Mouse (Mus musculus): Measurements from ENCODE around the gene Mfsd2a. TPM values are rescaled to one million over a fixed set of nuclear protein-coding genes. Genes with fewer than 3 reads are reported as not detected.
A peak's percentile ranks its signal among the peaks of the same experiment; 100 is the strongest.

Mfsd2a gene
- total RNA-seq, 2 experiments from 2014 or later: 0.36 to 1.2 TPM

DNA sequence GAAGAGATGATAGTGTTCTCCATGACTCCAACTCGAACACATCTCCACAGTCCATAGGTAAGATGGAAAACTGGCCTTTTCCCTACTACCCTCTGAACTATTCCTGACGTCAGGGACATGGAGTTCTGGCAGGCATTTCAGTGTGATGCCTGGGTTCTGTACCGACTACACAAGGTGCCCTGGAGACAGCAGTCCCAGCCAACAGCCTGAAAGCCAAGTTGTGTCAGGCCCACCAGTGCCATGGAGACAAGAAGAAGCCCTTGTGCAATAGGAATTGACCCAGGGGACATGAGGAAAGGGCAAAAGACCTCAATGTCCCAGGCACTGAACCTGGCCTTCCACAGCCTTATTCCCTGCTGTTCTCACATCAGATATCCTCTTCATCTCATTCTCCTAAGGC lies 18.8 kb upstream of the Mfsd2a start:
- no peak for DNase-seq

DNA sequence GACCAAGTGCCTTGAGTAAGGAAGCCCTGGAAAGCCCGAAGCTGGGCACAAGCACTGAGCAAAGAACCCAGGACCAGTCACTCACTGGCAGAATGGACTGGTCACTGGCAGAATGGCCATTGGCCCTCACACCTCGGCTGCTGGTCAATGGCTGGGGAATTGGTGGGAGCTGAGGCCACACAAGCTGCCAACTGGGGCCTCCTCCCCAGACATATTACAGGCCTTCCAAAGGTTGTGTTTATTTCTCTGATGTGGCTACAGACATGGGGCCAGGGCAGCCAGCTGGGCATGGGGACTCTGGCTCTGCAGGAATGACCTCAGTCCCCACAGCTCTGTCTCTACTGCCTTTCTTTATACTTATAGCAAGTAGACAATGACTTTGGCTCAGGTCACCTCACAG lies 17.9 kb upstream of the Mfsd2a start:
- no peak for DNase-seq

DNA sequence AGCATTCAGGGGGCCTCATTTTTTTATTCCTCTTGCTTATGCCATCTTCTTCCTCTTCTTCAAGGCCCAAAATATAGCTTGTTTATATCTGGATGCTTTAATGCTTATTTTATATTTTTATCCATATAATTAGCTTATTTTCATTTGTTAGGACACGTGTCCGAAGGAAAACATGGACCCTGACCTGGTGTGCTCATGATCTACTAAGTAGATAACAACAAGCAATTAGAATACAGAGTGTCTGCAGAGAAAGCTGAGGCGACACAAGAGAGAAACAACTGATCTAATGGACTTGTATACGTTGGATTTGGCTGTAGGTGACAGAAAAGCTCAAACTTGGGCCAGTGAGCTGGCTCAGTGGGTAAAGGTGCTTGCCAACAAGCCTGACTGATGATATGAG lies 15.9 kb upstream of the Mfsd2a start:
- DNase-seq: no peak

DNA sequence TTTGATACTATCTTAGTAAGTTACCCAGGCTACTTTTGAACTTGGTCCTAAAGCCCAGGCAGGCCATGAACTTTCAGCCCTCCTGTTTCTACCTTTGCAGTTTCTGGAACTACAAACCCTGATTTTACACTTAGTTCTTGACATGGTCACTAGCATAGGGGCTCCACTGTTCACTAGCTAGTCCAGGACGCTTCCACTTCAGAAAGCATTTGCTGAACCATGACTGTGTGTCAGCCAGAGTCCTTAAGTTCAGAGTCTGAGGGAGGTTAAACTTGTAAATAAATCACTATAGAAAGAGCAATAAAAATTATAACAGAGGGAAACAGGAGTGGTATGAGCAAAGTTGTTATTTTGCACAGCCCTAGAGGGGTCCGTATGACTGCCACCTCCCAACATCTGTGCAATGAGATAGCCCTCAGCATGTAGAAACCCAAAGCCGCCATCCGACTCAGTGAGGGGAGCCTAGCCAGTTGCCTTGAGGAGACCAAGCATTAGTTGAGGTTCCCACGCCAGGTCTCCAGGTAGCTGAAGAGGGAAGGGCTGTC lies 14.1 kb upstream of the Mfsd2a start:
- DNase-seq: no peak

DNA sequence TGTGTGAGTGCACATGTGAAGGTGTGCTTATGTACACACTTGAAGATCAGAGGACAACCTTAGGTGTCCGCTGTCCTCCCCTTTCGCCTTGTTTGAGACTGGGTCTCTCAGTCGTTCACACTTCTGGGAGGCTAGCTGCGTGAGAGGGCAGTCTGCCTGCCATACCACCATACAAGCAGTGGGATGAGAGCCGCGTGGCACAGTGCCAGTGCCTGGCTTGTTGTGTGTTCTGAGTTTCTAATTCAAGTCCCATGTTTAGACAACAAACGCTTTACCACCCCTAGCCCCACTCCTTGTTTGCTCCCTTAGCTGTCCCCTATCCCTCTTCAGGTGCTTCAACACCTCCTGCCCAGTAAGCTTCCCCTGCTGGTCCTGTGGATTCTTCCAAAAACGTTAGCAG lies 11.1 kb upstream of the Mfsd2a start:
- DNase-seq: no peak

DNA sequence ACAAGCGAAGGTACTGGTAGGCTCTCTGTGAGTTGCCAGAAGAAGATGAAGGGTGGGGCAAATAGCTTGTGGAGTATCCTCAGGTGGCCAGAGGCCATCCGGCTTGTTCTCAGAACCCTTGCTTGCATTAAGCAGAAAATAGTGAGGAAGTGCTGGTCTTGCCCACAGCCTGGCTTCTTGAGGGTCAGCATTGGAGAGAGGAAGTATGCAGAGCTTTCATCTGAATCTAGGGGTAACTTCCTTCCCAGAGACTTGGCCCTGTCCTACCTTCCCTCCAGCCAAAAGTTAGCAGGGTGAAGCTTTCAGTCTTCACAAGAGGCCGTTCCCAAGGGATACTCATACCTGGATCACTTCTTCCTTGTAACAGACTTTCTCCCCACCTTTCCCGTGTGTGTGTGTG lies 10.7 kb upstream of the Mfsd2a start:
- DNase-seq: no peak

DNA sequence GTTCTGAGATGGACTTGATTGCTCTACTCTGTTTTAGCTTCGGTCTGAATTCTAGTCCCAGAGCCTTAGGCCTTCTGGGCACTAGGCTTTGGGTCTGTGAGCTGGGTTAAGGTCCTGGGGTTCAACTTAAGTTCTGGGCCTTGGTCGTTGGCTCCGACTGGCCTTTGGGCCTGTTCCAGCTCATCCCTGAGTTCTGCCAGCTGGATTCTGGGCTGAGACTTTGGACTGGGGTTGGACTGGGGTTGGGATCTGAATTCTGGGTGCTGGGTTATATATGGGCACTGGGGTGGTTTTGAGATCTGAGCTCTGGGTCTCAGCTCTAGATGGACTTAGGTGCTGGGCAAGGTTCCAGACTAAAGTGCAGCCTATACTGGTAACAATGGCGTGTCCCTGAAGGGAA lies 10.2 kb upstream of the Mfsd2a start:
- DNase-seq: no peak

DNA sequence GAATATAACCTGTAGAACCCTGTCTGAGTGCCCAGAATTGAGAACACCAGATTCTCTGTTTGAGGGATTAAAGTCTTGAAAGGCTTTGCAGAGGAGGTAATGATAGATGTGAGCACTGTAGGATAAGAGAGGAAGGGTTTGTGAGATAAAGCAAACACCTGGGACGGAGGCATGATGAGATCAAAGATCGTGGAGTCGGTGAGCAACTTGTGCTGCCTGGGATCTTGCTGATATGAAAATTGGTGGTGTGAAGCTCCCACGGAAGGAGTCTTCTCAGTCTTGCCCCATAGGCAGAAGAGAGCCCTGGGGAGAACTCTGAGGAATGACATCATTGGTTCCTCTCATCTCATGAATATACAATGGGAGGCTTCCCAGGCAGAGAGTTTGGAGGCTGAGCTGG lies 7.1 kb upstream of the Mfsd2a start:
- DNase-seq: no peak

DNA sequence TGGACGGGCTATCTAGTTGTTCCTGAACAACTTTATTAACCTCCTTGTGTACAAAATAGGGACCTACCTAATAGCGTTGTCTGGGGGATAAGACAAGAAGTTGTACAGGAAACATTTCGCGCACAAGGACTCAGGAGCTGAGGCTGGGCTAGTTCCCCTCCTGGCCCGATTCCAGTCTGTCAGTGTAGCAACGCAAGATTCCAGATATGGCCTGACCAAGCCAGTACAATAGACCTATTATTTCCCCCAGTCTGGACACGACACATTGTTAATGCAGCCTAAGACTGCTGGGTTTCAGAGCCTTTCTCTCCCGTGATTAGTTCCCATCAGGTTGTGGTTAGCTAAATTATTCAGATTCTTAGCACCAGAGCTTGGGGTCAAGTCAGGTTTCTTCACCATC lies 1.8 kb upstream of the Mfsd2a start:
- no peak for DNase-seq

DNA sequence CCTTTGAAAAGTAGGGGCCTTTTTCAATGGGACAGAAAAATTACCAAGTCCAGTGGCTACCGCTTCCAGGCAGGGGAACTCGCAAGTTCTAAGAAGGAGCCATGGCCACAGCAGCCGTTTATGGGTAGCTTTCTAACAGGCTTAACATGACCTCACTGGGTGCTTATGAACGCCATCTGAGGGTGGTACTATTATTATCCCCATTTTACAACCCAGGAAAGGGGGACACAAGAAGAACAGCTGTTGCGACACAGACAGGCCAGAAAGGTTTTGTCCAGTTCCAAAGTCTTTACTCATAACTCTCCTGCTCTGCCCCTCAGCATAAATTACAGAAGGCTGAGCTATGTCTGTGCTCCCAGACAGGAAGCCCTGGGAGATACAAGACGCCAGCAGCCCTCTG lies 601 bp upstream of the Mfsd2a start:
- DNase-seq: no peak

DNA sequence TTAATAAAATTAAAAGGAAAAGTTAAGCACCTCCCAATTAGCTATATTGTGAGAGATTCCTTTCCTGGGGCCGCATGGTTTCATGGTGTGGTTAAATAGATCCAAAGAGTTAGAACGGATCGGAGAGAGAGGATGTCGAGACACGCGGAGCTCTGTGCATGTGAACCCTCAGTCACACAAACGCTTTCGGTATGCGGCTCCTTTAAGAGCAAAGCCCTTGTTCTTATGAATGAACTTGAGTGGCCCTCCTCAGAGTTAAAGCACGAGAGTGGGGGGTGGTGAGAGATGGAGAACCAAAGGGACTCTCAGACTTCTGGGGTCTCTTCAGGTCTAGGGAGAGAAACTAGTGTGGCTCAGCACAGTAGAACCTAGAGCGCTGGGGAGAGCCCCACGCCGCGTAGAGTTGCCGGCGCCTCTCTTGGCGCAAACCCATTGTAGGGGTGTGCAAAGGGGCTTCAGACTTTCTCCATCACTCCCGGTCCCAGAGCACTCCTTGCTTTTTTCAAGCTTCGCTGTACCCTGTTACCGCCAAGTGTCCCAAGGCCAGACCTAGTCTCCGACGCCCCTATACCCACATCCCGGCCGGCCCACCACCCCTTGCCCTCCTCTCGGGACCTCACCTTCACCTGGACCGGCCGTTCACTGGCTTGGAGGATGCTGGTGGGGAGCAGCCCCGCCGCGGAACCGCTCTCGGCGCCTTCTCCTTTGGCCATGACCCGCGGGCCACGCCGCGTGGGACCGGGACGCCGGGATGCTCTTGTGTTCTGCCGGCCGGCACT lies 478 bp downstream of the Mfsd2a start:
- DNase-seq: no peak

DNA sequence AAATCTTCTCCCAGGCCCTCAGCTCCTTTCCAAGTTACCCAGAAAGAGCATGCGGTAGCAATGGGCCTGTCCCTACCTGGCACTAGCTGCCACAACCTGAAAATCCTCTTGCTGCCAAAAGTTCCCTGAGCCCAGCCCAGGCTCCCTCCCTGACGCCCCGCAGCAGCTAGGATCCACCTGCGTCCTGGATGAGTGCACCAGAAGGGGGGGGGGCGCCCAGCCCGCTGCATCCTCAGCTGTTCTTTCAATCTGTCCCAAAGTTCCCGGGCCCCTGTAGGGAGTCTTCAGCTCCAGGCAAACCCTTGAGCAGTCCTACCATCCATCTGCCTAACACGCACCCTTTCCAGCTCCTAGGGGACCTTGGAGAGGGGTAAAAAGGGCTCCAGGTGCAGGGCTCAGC lies 1.2 kb downstream of the Mfsd2a start:
- DNase-seq: no peak

DNA sequence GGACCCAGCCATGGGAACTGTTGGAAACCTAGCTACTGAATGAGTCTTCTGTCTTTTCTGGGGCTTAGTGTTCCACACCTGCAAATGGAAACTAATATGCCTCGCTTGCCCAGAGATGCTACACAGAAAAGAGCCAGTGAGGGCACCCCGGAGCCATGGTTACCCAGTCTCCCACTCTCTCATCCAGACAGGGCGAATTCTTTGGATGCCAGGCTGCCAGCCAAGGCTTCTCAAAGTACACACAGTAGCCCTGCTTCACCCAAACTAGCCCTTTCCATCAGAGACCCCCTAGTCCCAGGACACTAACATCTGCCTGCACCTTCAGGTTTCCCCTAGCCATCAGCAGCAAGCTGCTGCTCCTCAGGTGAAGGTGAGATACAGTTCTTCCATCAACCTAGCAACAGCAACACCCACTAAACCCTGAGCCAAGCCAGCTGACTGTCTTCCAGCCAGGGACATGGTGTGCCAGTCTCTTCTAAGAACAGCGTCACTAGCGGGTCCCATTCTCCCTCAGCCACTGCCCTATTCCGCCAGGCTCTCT lies 2.4 kb downstream of the Mfsd2a start:
- no peak for DNase-seq

DNA sequence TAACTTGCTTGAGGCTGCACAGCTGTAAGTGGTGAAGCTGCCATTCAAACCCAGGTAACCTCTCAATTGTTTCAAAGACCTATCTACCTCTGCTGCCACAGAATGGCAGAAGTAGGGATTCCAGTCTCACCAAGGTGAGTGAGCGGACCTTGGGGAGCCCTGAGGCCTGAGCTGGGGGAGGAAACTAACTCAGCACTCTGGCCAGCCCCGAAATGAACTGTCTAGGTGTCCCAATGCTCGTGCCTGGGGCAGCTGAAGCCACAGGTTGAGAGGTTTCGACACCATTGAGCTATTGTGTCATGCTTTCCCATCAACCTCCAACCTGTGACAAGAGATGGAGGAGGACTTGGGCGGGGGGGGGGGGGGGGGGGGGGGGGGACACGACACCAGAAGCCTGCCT lies 4.7 kb downstream of the Mfsd2a start:
- DNase-seq: no peak

DNA sequence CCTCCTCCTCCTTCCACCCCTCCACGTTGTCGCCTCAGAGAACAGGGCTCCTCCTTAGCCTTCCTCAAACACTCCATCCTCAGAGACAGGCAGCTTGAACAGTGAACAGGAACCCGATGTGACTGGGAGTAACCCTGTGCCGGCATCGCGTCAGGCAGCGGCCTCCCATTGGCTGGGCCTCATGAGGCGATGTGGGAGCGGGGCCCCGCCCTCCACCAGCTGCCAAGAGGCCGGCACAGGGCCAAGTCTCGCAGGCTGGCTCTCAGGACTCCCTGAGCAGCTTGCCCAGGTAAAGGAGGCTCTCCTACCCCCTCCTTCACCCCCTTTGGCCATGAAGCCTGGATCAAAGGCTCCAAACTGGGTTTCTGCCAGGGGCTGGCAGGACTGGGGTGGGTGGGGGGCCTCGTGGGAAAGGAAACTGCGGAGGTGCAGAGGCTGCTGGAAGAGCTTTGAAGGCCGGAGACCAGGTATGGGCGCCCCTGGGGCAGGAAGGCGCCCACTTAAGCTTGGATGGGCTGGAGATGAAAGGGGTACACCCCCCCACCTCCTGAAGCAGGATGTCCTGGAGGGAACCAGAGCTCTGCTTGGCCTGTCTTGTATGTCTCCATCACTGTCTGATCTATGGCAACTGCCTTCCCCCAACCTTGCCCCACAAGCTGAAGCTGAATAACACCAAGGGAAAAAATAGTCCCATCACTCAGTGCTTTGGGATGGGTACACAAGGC lies 5.4 kb downstream of the Mfsd2a start:
- peak; percentile 72 for DNase-seq

DNA sequence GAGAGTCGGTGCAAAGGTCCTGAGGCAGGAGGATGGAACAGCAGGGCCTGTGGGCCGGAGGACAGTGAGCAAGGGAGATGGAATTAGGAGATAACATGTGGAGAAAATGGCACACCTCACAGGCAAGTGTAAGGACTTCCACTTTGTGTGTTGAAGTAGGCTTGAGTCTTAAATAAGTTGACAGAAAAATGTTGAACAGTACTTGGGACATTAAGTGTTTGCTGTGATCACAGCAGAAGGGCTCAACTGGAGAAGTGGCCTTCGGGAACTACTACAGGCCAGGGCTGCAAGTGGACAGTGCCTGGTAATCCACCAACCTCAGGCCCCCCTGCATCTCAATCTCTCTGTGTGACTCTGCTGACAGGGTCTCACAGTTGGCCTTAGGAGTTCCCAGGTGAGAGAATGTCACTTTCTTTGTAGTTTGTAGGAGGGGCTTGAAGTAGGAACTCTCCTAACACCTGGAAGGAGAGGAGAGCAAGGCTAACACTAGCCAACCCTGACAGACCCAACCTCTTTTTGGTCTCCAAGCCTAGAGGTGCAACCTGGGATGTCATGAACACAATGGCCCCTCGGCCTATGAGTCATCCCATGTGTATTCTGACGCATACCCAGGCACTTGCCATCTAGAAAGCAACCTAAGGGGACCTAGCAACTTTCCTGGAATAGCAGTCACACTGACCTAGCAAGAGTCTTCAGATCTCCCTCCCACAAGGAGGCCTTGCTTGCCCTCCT lies 6.1 kb downstream of the Mfsd2a start:
- no peak for DNase-seq

DNA sequence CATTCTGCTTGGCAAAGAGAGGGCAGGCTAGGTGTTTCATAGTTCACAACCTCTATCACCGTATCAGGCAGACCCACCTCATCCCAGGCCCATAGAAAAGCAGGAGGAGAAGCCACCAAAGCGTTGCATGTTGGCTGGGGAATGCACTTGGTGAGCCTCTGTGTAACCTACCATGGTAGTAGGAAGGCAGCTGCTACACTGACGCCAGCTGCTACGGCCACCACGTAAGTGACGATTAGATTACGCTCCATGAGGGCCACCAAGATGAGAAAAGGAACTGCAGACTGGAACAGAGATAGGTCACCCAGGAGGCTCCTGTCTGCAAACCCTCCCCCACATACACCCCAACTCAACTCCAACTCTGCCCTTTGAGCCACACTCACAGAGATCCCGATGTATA lies 11.9 kb downstream of the Mfsd2a start:
- DNase-seq: no peak

DNA sequence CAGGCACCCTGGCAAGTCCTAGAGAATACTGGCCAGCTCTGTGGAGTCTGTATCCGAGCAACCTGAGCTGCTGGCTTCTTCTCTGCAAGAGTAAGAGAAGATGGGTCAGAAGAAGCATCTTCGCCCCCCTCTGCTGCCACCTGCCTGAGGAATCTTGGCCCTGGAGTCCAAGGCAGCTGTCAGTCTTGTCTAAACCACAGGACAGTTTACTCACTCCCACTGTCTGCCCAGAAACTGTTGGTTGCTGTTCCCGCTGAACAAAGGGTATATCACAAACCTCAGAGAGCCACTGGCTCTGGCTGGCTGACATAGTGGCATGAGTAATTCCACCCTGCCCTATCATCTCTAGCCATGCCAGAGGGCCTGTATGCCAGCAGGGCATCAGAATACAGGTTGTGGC lies 13.8 kb downstream of the Mfsd2a start:
- DNase-seq: no peak

DNA sequence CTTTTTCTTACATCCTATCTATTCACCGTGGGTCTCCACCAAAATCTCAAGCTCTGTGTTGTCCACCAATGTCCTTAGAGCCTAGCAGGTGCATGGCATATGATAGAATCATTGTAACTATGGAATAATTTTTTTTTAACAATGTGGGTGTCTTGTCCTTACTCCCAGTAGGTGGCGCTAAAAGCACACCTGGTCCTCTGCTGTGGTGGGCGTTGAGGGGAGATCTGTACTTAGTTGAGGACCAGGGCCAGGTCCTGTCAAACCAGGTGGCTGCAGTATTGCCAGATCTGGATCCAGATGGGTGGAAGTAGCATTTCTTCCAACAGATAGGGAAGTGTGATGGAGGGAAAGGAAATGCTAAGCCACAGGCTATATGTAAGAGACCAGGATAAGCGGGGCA lies 16.6 kb downstream of the Mfsd2a start:
- DNase-seq: no peak

DNA sequence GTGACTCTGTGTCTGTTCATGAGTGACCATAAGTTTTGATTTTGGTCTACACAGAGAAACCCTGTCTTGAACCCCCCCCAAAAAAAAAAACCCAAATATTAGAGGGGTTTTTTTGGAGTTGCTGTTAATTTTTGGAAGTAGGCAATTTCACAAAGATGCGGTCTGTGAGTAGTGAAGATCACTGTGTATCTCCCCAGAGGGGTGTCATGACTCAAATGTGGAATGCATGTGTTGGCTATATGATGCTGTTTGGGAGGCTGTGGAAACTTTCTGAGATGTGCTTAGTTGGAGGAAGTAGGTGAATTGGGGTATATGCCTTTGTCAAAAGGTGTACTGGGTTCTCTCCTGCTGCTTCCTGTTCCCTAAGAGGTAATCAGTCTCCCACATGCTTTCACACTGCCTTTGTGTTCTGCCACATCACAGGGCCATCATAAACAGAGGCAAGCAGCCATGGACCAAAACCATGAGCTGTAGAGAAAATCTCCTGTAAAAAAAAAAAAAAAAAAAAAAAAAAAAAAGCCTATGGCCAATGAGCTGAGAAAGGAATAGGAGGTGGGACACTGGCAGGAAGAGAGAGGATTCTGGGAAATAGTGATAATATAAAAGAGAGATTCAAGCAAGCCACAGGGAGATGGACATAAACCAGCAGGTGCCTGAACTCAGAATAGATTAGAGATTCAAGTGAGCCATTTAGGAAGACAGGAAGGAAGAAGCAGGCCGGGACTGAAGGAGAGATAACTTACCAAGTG lies 21.8 kb downstream of the Mfsd2a start:
- no peak for DNase-seq

DNA sequence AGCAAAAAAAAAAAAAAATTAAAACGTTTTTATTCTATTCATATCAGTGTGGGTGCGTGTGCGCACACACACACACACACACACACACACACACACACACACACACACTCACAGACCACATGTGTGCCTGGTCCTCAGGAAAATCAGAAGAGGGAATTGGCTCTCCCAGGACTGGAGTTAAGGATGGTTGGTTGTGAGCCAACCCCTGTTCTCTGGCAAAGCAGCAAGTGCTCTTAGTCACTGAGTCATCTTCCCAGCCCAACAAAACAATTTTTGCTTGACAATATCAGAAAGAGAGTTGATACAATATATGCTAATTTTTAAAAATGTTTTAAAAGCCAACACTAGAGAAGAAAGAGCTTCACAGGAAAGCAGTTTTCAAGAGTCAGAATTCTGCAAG lies 23.5 kb downstream of the Mfsd2a start:
- no peak for DNase-seq

DNA sequence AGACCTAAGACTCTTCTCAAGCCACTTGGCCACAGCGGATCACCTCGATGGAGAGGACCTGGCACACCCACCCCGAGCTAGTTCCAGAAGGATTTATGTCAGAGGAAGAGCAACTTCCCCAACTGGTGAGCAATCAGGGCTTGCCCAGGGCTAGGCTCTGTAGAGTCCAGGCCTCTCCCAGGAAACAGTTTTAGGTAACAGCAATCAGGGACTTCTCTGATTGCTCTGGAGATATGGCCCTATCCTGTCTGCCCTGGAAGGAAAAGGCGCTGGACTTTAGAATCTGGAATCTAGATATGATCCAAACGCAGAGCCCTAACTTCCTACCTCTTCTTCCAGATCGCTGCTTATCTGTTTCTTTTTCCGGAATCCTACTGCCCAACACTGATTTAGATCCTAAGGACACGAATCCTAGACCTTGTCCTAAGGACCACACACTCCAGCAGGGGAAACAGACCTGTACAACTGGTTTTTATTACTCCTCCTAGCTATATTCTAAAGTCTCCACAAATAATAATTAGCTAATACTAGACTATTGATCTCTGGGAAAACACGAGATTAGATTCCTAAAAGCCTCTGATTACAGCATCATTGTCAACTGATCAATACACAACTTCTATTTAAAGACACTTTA lies 25.4 kb downstream of the Mfsd2a start:
- no peak for DNase-seq

All from gastrocnemius, postnatal 10 days (tissue).